Mouse (Mus musculus): Measurements from ENCODE around the gene Cmas.

Gene Cmas

GRCm38 (mm10) chr6:142756507-142757333 is at the start of gene Cmas:
Gene Cmas (plus strand): TSS chr6:142756686.
- peak; percentile 92 to 96 for DNase-seq

DNA sequence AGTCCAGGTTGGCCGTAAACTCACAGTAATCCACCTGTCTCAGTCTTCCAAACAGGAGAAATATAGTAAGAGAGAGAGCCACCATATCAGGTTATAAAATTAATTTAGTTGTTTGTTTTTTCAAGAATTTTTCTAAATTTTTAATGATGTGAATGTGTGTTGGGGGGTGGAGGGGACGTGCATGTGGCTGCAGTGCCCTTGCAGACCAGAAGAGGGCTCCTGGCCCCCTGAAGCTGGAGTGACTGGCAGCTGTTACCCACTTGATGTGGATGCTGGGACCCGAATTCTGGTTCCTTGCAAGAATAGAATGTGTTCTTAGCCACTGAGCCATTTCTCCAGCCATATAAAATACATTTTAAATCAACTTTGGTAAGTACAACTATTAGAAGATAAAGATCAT is 49.8 kb upstream of the Cmas start:
- no peak for DNase-seq

- DNase-seq, result no peak
Observed at GRCm38 (mm10) chr6:142708369-142708768, 48.1 kb upstream of the Cmas start.

GRCm38 (mm10) chr6:142710690-142711089 is 45.8 kb upstream of the Cmas start:
- no peak for DNase-seq

GRCm38 (mm10) chr6:142711106-142711505 is 45.4 kb upstream of the Cmas start:
- no peak for DNase-seq

DNA sequence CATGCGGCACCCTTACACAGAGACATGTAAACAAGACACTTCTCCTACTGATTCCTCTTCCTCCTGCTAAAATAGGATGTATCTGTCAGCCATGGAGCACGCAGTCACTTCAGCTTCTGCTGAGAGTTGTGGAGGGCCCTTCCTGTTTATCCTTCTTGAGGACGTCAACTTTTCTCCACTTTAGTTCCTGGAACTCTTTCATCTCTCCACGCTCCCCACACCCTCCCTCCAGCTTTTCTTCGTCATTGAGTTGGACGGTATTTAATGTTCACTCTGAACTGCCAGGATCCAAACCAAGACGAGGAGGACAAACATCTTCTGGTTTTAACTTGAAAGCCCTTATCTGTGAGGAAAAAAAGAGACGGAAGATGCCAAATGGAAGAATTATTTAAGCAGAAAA is 41.5 kb upstream of the Cmas start:
- no peak for DNase-seq

- DNase-seq, result no peak
Observed at GRCm38 (mm10) chr6:142717186-142717585, 39.3 kb upstream of the Cmas start.

DNA sequence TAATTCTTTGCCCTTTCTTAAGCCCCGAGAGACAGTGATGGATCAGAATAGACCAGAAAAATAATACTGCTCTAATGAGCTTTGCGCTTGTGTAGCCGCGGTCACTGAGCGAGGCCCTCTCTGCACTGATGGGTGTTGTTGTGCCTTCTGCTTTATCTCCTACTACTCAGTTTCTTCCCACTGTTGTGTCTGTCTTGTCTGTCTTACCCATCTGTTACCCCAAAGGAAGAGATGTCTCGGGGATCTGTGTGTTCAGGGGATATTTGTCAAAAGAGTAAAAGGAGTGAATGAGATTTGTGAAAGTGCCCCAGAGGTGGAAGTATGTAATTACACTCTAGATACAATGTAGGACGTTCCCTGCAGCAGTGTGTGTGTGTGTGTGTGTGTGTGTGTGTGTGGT is 38.3 kb upstream of the Cmas start:
- DNase-seq, result no peak

DNA sequence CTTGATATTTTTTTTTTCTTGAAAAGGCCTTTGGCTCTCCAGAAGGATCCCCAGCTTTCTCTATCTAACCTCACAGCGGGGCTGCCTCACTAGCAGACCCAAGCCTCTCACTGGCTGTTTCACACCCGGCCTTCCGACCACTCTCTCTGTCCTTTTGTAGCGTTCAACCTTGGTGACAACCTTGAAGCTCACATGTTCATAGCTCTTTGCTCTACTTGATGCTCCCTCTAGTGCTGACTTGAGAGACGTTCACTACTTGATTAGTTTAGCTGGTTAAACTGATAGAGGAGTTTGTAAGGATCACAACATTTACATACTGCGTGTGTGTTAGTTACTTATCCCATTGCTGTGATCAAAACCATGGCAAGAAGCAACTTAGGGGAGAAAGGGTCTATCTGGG is 35.8 kb upstream of the Cmas start:
- DNase-seq, result no peak

- no peak for DNase-seq
Observed at GRCm38 (mm10) chr6:142721731-142722130, 34.8 kb upstream of the Cmas start.

- no peak for DNase-seq
Observed at GRCm38 (mm10) chr6:142726032-142726431, 30.5 kb upstream of the Cmas start.

DNA sequence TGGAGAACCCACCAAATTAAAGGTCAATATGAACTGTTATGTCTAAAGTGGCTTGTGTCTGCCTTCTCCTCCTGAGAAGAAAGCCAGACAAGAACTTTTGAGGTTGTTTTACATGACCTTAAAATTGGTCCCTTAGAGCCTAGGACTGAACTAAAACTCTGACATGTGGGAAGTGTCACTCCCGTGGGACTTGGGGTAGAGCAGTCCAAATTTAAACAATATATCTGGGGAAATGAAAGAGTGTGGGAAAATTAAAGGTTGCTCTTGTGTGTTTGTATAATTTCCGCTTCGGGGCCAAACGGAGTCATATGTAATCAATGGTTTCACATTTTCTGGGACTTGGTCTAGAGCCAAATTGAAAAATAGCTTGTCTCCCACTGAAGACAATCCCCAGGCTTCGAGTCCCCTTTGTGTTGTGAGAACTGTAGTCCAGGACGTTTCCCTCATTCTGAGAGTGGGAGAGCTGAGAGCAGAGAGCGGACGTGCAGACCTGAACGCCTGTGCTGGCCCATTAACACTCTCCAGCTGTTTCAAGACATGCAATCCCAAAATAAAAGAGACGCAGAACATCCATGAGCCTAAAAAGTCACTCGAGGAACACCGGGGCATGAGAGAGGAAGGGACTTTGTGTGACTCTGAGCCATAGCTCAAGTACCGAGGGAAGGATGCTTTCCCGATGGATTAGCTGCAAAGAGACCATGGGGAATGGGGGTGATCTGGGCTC is 23.8 kb upstream of the Cmas start:
- no peak for DNase-seq

DNA sequence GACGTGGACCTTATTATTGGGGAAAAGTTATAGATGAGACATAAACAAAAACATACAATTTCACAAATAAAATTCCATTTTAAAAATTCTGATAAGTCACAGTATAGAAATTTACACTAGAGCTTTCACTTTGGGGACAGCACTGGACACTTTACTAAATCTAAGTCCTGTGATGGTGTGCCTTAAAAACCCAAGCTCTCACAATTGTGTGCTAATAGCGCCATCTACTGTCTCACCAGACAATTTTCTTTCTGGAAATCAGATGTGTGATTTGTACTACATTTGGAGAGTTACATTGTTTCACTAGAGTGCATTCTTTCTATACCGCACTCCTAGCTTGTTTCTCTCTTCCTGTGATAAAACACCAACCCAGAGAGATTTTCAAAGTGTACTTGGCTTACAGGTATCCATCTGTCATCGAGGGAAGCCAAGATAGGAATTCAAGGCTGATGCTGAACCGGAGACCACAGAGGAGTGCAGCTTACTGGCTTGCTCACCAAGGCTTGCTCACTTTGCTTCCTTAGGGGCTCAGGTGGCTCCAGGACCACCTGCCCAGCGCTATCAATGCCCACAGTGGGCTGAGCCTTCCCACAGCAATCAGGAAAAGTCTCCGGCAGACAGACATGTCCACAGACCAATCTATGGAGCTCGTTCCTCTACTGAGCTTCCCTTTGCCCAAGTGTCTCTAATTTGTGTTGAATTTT is 21.0 kb upstream of the Cmas start:
- peak; percentile 42 to 43 for DNase-seq

- DNase-seq, result no peak
Observed at GRCm38 (mm10) chr6:142738225-142738624, 18.3 kb upstream of the Cmas start.

GRCm38 (mm10) chr6:142738637-142739036 is 17.8 kb upstream of the Cmas start:
- peak in 1 of 2 experiments; percentile 31 for DNase-seq

- DNase-seq, result no peak
Observed at GRCm38 (mm10) chr6:142741763-142742162, 14.7 kb upstream of the Cmas start.

DNA sequence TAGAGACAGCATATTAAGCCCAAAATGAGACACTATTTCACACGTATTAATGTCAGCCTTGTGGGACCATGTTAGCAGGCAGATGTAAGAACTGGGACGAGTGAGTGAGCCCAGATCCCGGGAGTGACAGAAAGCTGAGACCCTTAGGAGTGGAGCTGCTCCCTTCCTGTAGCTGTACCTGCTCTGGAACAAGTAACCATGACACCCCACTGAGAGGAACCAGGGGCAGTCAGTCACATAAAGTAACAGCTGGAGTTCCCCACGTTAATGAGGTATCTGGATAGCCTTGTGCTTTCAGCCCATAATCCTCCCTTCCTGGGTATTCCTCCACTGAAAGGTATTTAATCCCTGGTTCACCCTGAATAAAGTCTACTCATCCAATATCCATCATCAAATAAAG is 13.3 kb upstream of the Cmas start:
- no peak for DNase-seq

- no peak for DNase-seq
Observed at GRCm38 (mm10) chr6:142745484-142745883, 11.0 kb upstream of the Cmas start.

DNA sequence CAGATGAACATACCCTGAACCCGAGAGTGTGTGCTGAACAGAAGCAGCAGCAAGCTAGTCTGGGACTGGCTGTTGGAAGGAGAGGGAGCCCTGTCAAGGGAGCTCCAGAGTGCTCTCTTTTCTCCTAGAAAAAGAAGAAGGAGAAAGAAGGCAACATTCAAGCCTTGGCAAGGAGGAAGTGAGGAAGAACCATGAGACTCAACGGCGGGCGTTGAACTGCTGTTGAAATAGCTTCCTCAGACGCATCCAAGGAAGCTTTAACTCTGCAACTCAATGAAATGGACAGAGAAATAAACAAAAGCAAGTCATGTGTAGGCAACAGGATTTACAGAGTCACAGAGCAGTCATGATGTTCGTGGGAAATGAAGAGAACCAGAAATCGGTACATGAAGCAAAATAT is 9.7 kb upstream of the Cmas start:
- no peak for DNase-seq

- DNase-seq, result no peak
Observed at GRCm38 (mm10) chr6:142747165-142747564, 9.3 kb upstream of the Cmas start.

GRCm38 (mm10) chr6:142748057-142748708 is 8.3 kb upstream of the Cmas start:
- DNase-seq, result no peak

GRCm38 (mm10) chr6:142751365-142751764 is 5.1 kb upstream of the Cmas start:
- no peak for DNase-seq

Data from kidney, postnatal 36 days (tissue).